Mouse (Mus musculus) megakaryocyte, embryonic 14.5 days (primary cell): ENCODE data around the gene Cul4a. TPM values are rescaled to one million over a fixed set of nuclear protein-coding genes. Genes with fewer than 3 reads are reported as not detected.
A peak's percentile ranks its signal among the peaks of the same experiment; 100 is the strongest.

Experiments used
- H3K27me3 ChIP-seq: replicated peaks from 2 replicates; pipeline ENCODE3; 2012; ENCODE audit warnings: inconsistent platforms
- H3K36me3 ChIP-seq: replicated peaks from 2 replicates; pipeline ENCODE3; 2012; ENCODE audit warnings: low read length, inconsistent platforms, mixed read lengths
- H3K4me1 ChIP-seq: 2 replicates; pipeline ENCODE4 v1.6.1; 2012; ENCODE audit warnings: inconsistent platforms
- H3K4me3 ChIP-seq: replicated peaks from 2 replicates; pipeline ENCODE3; 2012; ENCODE audit warnings: moderate library complexity, mild to moderate bottlenecking, inconsistent platforms
- H3K9me3 ChIP-seq: 2 replicates; pipeline ENCODE4 v1.6.1; 2012; ENCODE audit warnings: inconsistent platforms
- FLI1 ChIP-seq: IDR thresholded peaks from 2 replicates; pipeline ENCODE4 v1.6.1; 2012; ENCODE audit warnings: low read length, inconsistent platforms, mixed read lengths
- GATA1 ChIP-seq: IDR thresholded peaks from 3 replicates; pipeline ENCODE4 v1.6.1; 2012; ENCODE audit warnings: mixed read lengths, low read length, inconsistent platforms, borderline replicate concordance
- polyA plus RNA-seq: library from polyadenylated mRNA; stranded (reverse); fragments of >175 nt; gene quantifications from 2 replicates; pipeline ENCODE4 v1.2.3, GENCODE M21; 2012; ENCODE audit warnings: low replicate concordance; ENCODE audit not compliant: insufficient read depth

Cul4a gene
- polyA plus RNA-seq, 1 experiment = 5.8 TPM

DNA sequence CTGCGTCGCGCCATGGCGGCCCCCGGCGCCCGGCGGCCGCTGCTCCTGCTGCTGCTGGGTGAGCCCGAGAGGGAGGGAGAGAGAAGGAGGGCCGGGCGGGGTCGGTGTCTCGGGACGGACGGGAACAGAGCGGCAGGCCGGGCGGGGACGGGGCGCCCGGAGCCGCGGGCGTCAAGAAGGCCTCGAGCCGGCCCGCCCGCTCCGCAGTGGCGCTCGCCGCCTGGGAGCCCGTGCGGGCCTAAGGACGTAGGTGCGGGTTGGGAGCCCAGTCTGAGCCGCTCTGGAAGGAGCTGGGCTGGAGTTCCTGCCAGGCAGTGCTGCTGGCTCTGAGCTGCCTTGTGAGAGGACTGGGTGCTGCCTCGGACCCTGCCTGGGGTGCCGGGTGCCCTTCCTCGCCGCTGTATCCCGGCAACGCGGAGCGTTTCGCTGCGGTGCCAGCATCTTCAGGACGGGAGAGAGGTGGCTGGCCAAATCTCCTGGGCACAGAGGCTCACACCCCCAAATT, 54.0 kb downstream of the Cul4a start:
- Histone ChIP-seq H3K9me3 (no peaks in the 10 kb centered on the region), H3K4me1 (peaks cover 88% of the 10 kb centered on the region), H3K4me3 (peak overlapping the region; percentile 98), H3K36me3 (peaks cover 15% of the 10 kb centered on the region), H3K27me3 (no peaks in the 10 kb centered on the region)
- no peak for TF ChIP-seq GATA1
- TF ChIP-seq FLI1 = no peak

DNA sequence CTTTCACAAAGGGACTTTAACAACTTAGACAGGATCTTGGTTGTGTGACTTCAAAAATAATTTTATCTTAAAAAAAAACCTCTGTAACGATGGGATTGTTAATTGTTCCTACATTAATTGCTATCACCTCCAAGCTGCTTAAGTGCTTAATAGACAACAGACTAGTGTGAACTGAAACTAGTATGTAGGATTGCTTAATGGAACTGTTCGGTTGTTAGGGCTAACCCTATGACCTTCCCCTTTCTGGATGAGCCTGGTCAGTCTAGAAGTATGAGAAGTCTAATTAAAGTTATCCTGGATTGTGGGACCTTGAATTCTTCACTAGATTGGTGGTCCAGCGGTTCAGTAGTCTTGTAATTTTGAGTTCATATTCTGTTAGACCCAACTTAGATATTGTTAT, 55.3 kb downstream of the Cul4a start:
- peaks cover 90% of the 10 kb centered on the region for H3K4me1 ChIP-seq
- peak overlapping the region; percentile 98 for H3K4me3 ChIP-seq

DNA sequence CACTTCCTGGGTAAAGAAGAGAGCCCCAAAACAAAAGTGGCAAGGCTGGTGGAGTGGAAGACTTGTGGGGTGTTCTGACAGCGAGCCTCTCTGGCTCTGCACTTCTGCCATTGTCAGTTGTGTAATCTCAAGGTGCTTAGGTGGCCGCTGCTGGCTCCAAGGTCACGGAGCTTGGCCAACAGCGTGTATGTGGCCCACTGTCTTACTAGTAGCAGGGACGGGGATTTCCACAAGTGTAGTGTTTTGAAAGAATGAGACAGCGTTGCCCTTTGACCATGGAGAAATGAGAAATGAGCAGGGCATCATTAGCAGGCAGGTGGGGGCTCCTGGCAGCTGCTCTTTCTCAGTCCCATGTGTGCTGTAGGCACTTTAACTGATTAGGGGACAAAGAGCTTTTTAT, 56.7 kb downstream of the Cul4a start:
- TF ChIP-seq GATA1 (no peak), FLI1 (no peak)
- H3K36me3 ChIP-seq = peaks cover 36% of the 10 kb centered on the region
- H3K27me3 ChIP-seq = no peaks in the 10 kb centered on the region
- H3K4me1 ChIP-seq = peaks cover 80% of the 10 kb centered on the region
- peak overlapping the region; percentile 78 for H3K4me3 ChIP-seq
- H3K9me3 ChIP-seq = no peaks in the 10 kb centered on the region

More for the DNA sequence above, 55.3 kb downstream of the Cul4a start:
- Histone ChIP-seq H3K9me3 (no peaks in the 10 kb centered on the region), H3K27me3 (no peaks in the 10 kb centered on the region), H3K36me3 (peaks cover 22% of the 10 kb centered on the region)
- TF ChIP-seq GATA1 = no peak
- TF ChIP-seq FLI1 = no peak

DNA sequence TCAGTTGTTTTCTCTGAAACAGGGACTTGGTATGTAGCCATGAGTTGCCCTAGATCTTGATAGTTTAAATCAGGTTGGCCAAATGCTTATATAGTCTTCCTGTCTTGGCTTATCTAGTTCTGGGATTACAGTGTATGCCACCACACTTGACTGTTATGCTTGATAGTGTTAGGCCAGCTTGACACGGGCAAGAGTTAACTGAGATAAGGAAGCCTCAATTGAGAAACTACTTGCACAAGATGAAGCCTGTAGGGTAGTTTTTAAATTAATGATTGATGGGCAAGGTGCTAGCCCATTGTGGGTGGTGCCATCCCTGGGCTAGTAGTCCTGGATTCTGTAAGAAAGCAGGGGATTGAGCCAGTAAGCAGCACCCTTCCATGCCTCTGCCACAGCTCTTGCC, 58.1 kb downstream of the Cul4a start:
- Histone ChIP-seq H3K9me3 (no peaks in the 10 kb centered on the region), H3K4me1 (peaks cover 72% of the 10 kb centered on the region), H3K27me3 (no peaks in the 10 kb centered on the region), H3K36me3 (peaks cover 51% of the 10 kb centered on the region), H3K4me3 (peak overlapping the region; percentile 26)
- TF ChIP-seq FLI1 (no peak), GATA1 (no peak)

DNA sequence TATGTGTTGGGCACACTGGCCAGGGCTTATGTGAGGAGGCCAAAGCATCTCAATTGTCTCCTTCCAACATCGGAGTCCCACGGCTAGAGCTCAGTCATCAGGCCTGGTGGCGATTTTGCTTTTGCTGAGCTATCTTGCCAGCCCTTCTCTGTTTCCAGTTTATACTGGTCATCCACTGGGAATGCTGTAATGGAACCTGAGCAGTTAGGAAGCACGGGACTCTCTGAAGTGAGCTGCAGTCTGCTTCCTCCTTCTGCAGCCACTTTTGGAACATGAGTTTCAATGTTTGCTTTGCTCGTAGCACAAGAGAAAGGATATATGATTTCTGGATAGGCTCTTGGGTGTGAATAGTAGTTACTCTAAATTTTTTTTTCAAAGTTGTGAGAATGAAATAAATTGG, 58.9 kb downstream of the Cul4a start:
- TF ChIP-seq GATA1 = no peak
- no peak for TF ChIP-seq FLI1
- no peaks in the 10 kb centered on the region for H3K9me3 ChIP-seq
- H3K4me3 ChIP-seq = no peak overlapping the region
- H3K27me3 ChIP-seq = no peaks in the 10 kb centered on the region
- peaks cover 59% of the 10 kb centered on the region for H3K36me3 ChIP-seq
- H3K4me1 ChIP-seq = peaks cover 78% of the 10 kb centered on the region

DNA sequence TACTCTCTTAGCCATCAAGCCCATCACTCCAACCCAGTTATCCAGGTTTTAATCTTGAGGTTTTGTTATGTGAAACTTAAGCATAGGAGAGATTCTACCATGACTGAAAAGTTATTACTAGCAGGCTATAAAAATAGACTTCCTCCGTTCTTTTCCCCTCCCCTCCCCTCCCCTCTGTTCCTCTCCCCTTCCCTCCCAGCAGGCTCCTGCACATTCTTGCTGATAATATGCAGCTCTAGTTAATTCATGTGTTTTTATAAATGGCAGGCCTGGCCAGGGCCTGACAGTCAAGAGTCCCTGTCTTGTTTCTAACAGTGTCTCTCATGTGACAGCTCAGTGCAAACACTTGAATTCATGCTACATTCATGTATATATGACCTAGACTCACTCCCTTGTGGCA, 65.1 kb downstream of the Cul4a start:
- H3K4me3 ChIP-seq = no peak overlapping the region
- peaks cover 100% of the 10 kb centered on the region for H3K36me3 ChIP-seq
- TF ChIP-seq FLI1 (no peak), GATA1 (no peak)

DNA sequence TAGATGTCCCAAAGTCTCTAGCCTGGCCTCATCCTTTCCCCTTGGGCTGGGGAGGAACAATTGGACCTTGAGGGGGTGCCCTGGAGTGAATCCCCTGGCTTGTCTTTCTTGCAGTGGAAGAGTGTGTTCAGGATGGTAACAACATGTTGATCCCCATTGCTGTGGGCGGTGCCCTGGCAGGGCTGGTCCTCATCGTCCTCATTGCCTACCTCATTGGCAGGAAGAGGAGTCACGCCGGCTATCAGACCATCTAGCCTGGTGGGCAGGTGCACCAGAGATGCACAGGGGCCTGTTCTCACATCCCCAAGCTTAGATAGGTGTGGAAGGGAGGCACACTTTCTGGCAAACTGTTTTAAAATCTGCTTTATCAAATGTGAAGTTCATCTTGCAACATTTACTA, 68.9 kb downstream of the Cul4a start:
- Histone ChIP-seq H3K4me3 (no peak overlapping the region), H3K4me1 (peaks cover 25% of the 10 kb centered on the region), H3K27me3 (no peaks in the 10 kb centered on the region), H3K9me3 (no peaks in the 10 kb centered on the region), H3K36me3 (peaks cover 99% of the 10 kb centered on the region)
- no peak for TF ChIP-seq FLI1
- no peak for TF ChIP-seq GATA1

More for the DNA sequence above, 65.1 kb downstream of the Cul4a start:
- H3K9me3 ChIP-seq = no peaks in the 10 kb centered on the region
- H3K27me3 ChIP-seq = no peaks in the 10 kb centered on the region
- H3K4me1 ChIP-seq = peaks cover 40% of the 10 kb centered on the region

DNA sequence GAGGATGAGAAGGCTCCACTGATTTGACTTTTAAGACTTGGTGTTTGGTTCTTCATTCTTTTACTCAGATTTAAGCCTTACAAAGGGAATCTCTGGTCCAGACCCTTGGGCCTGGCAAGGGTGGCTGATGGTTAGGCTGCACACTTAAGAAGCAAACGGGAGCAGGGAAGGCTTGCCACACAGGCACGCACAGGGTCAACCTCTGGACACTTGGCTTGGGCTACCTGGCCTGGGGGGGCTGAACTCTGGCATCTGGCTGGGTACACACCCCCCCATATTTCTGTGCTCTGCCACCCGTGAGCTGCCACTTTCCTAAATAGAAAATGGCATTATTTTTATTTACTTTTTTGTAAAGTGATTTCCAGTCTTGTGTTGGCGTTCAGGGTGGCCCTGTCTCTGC, 69.4 kb downstream of the Cul4a start:
- Histone ChIP-seq H3K4me3 (no peak overlapping the region), H3K9me3 (no peaks in the 10 kb centered on the region), H3K27me3 (no peaks in the 10 kb centered on the region), H3K36me3 (peaks cover 99% of the 10 kb centered on the region), H3K4me1 (peaks cover 23% of the 10 kb centered on the region)
- no peak for TF ChIP-seq FLI1
- TF ChIP-seq GATA1 = no peak

DNA sequence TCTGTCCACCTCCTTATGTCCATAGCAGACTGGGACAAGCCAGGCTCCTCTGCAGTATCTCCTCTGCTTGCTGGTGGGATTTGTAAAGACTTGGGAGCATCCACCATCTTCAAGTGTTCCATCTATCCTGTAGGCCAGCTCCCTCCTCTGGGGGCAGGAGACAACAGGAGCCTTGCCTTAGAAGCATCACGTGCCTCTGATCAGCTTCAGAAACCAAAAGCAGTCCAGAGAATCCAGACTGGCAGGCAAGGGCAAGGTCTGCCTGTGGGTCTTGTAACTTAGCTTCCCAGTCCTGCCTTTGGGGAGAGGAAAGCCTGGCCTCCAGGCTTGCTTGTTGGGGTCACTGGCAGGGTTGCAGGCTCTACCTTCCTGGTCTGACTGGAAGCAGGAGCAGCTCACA, 70.2 kb downstream of the Cul4a start:
- TF ChIP-seq FLI1 = no peak
- no peak for TF ChIP-seq GATA1

DNA sequence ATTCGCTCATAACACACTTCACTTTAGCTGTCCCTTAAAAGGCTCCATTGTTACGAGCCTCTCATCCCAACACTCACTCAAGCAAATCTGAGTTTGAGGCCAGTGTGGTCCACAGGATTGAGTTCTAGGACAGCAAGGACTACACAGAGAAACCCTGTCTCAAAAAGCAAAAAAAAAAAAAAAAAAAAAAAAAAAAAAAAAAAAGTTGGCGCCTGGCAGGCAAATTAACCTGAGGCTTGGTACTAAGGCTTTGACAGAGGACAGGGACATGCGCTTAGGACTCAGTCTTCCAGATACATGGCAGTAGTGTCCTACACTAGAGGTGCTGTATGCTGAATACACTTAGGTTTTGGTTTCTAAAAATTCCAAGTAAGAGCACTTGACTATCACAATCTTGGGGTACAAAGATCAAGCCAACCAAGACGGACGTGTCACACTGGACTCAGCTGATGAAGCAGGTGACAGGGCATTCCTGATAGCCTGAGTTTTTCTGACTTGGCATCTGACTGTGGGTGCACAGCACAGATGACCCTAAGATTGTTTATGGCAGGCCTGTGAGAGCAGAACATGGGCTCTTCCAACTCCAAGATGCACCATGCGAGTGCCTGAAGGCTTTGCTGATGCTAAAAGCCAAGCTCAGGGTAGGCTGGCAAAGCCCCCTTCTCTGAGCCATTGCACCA, 71.9 kb downstream of the Cul4a start:
- peaks cover 94% of the 10 kb centered on the region for H3K36me3 ChIP-seq
- H3K4me3 ChIP-seq = no peak overlapping the region

More for the DNA sequence above, 70.2 kb downstream of the Cul4a start:
- Histone ChIP-seq H3K27me3 (no peaks in the 10 kb centered on the region), H3K9me3 (no peaks in the 10 kb centered on the region), H3K36me3 (peaks cover 96% of the 10 kb centered on the region), H3K4me3 (no peak overlapping the region), H3K4me1 (peaks cover 14% of the 10 kb centered on the region)

More for the DNA sequence above, 71.9 kb downstream of the Cul4a start:
- H3K4me1 ChIP-seq = peaks cover 16% of the 10 kb centered on the region; the same call in 1 of the 2 replicates
- H3K27me3 ChIP-seq = no peaks in the 10 kb centered on the region
- H3K9me3 ChIP-seq = no peaks in the 10 kb centered on the region
- TF ChIP-seq GATA1 (no peak), FLI1 (no peak)
